Mouse (Mus musculus): ENCODE results near the gene Mb21d2. TPM values are rescaled to one million over a fixed set of nuclear protein-coding genes. Genes with fewer than 3 reads are reported as not detected.

Gene Mb21d2
- total RNA-seq, 2 experiments from 2014 or later: 7.4 to 11.9 TPM

- intact Hi-C loops (cut with DNase I): no loop called here
These were observed 26.6 kb downstream of the Mb21d2 start for GRCm38 (mm10) chr16:28902620-28903565.

GRCm38 (mm10) chr16:28899161-28899540 is 30.3 kb downstream of the Mb21d2 start:
- DNase-seq: no peak
- intact Hi-C loops (cut with DNase I): no loop called here

More at GRCm38 (mm10) chr16:28902620-28903565, 26.6 kb downstream of the Mb21d2 start:
- no peak for DNase-seq

- intact Hi-C loops (cut with DNase I): no loop called here
- peak; percentile 47 to 48 for DNase-seq
These were observed 30.8 kb downstream of the Mb21d2 start for GRCm38 (mm10) chr16:28898509-28899160.

GRCm38 (mm10) chr16:28896571-28896970 is 32.9 kb downstream of the Mb21d2 start:
- intact Hi-C loops (cut with DNase I): no loop called here
- no peak for DNase-seq

GRCm38 (mm10) chr16:28894872-28895271 is 34.6 kb downstream of the Mb21d2 start:
- intact Hi-C loops (cut with DNase I): no loop called here
- DNase-seq: no peak

GRCm38 (mm10) chr16:28893266-28893665 is 36.2 kb downstream of the Mb21d2 start:
- intact Hi-C loops (cut with DNase I): no loop called here
- DNase-seq: no peak

GRCm38 (mm10) chr16:28886201-28886745 is 43.2 kb downstream of the Mb21d2 start:
- DNase-seq: no peak
- intact Hi-C loops (cut with DNase I): no loop called here

- intact Hi-C loops (cut with DNase I): no loop called here
These were observed 44.0 kb downstream of the Mb21d2 start for GRCm38 (mm10) chr16:28885474-28885873.

GRCm38 (mm10) chr16:28884661-28885060 is 44.8 kb downstream of the Mb21d2 start:
- no peak for DNase-seq
- intact Hi-C loops (cut with DNase I): no loop called here

More at GRCm38 (mm10) chr16:28885474-28885873, 44.0 kb downstream of the Mb21d2 start:
- no peak for DNase-seq

- no peak for DNase-seq
- intact Hi-C loops (cut with DNase I): no loop called here
These were observed 45.8 kb downstream of the Mb21d2 start for GRCm38 (mm10) chr16:28883649-28884048.

GRCm38 (mm10) chr16:28882687-28883428 is 46.6 kb downstream of the Mb21d2 start:
- intact Hi-C loops (cut with DNase I): no loop called here
- DNase-seq: peak in 1 of 2 experiments; percentile 16

GRCm38 (mm10) chr16:28881787-28882186 is 47.7 kb downstream of the Mb21d2 start:
- intact Hi-C loops (cut with DNase I): no loop called here
- DNase-seq: peak; percentile 28 to 36

- intact Hi-C loops (cut with DNase I): no loop called here
- no peak for DNase-seq
These were observed 48.7 kb downstream of the Mb21d2 start for GRCm38 (mm10) chr16:28880756-28881155.

- no peak for DNase-seq
- intact Hi-C loops (cut with DNase I): no loop called here
These were observed 49.2 kb downstream of the Mb21d2 start for GRCm38 (mm10) chr16:28880307-28880681.

GRCm38 (mm10) chr16:28879636-28880306 is 49.7 kb downstream of the Mb21d2 start:
- intact Hi-C loops (cut with DNase I): no loop called here
- DNase-seq: no peak

- intact Hi-C loops (cut with DNase I): no loop called here
- DNase-seq: no peak
These were observed 52.3 kb downstream of the Mb21d2 start for GRCm38 (mm10) chr16:28877162-28877662.

GRCm38 (mm10) chr16:28873404-28873895 is 56.0 kb downstream of the Mb21d2 start:
- DNase-seq: no peak
- intact Hi-C loops (cut with DNase I): no loop called here

GRCm38 (mm10) chr16:28870860-28871259 is 58.6 kb downstream of the Mb21d2 start:
- intact Hi-C loops (cut with DNase I): no loop called here
- peak in 1 of 2 experiments; percentile 13 for DNase-seq

GRCm38 (mm10) chr16:28870456-28870855 is 59.0 kb downstream of the Mb21d2 start:
- no peak for DNase-seq
- intact Hi-C loops (cut with DNase I): no loop called here

GRCm38 (mm10) chr16:28868864-28869263 is 60.6 kb downstream of the Mb21d2 start:
- DNase-seq: no peak
- intact Hi-C loops (cut with DNase I): no loop called here

Data from heart, postnatal 10 days (tissue).